Mouse (Mus musculus) spleen, adult 18-20 months (tissue): ENCODE data around the gene Mt3.
A peak's percentile ranks its signal among the peaks of the same experiment; 100 is the strongest.

ENCODE experiments used
- DNase-seq, 2 experiments: peaks; one replicate each; pipeline ENCODE4 v3.0.0; 2022; ENCODE audit warnings: mixed read lengths in 2 of 2

Mt3 gene

GRCm38 (mm10) chr8:94187290-94188002 lies 35.0 kb downstream of the Mt3 start:
- DNase-seq: no peak

GRCm38 (mm10) chr8:94189275-94190031 lies 37.0 kb downstream of the Mt3 start:
- no peak for DNase-seq

GRCm38 (mm10) chr8:94191101-94191691 lies 38.8 kb downstream of the Mt3 start:
- peak; percentile 72 to 73 for DNase-seq

GRCm38 (mm10) chr8:94192926-94193325 lies 40.5 kb downstream of the Mt3 start:
- no peak for DNase-seq

- DNase-seq: no peak
Measured at GRCm38 (mm10) chr8:94194591-94195223, 42.3 kb downstream of the Mt3 start.

- peak in 1 of 2 experiments; percentile 55 for DNase-seq
Measured at GRCm38 (mm10) chr8:94199202-94199869, 46.9 kb downstream of the Mt3 start.
